Comparison of ENCODE assay signal across 17 mouse cellular contexts in genomic region chr4:98221566-98221965, GRCm38 (mm10).
DNase-seq lines count a peak whose midpoint lies in the region; ATAC-seq and TF ChIP-seq lines count a peak whose summit lies in the region.
"Had no signal": no experiment of that assay in that cellular context is flagged by ENCODE, and none has a peak within 500 bp of the region (broad histone marks: within the 10 kb centered on the region; RNA-seq: fewer than 3 reads in every experiment).

No protein-coding gene starts in this region.

- H3K4me3 ChIP-seq in heart, embryonic 15.5 days = no peak overlapping the region
- no peak overlapping the region for H3K4me3 ChIP-seq in liver, adult 2 months (ENCODE audit: insufficient read depth, low read depth, low read length)
- H3K4me3 ChIP-seq in liver, embryonic 12.5 days = no peak overlapping the region
- H3K4me3 ChIP-seq in limb, embryonic 10.5 days = no peak overlapping the region
- no peak overlapping the region for H3K4me3 ChIP-seq in stomach, embryonic 16.5 days (replicated peaks; ENCODE audit: low read length)
- H3K4me3 ChIP-seq: hindbrain, embryonic 15.5 days; liver, embryonic 15.5 days; neural tube, embryonic 12.5 days had no signal

- H3K27me3 ChIP-seq in heart, embryonic 15.5 days = no peaks in the 10 kb centered on the region
- H3K27me3 ChIP-seq in liver, adult 2 months (ENCODE audit: control insufficient read depth, insufficient read depth, low read length) = no peaks in the 10 kb centered on the region
- H3K27me3 ChIP-seq in liver, embryonic 12.5 days (replicated peaks) = no peaks in the 10 kb centered on the region
- H3K27me3 ChIP-seq in limb, embryonic 10.5 days (ENCODE audit: low read depth, poor library complexity, severe bottlenecking) = no peaks in the 10 kb centered on the region
- no peaks in the 10 kb centered on the region for H3K27me3 ChIP-seq in stomach, embryonic 16.5 days (ENCODE audit: control insufficient read depth, insufficient read depth, low read length)
- H3K27me3 ChIP-seq: hindbrain, embryonic 15.5 days; liver, embryonic 15.5 days; neural tube, embryonic 12.5 days had no signal

- WGBS in heart, embryonic 15.5 days = 45% methylated on average over 4 of the region's 4 CpGs
- 73% methylated on average over 4 of the region's 4 CpGs for WGBS in liver, adult 2 months
- WGBS in liver, embryonic 12.5 days (ENCODE audit: insufficient replicate concordance) = 54% methylated on average over 4 of the region's 4 CpGs
- WGBS in limb, embryonic 10.5 days = 84% methylated on average over 4 of the region's 4 CpGs
- 38% methylated on average over 4 of the region's 4 CpGs for WGBS in stomach, embryonic 16.5 days

- no peaks in the 10 kb centered on the region for H3K9me3 ChIP-seq in heart, embryonic 15.5 days (replicated peaks)
- no peaks in the 10 kb centered on the region for H3K9me3 ChIP-seq in liver, embryonic 12.5 days (replicated peaks)
- H3K9me3 ChIP-seq in limb, embryonic 10.5 days (replicated peaks) = no peaks in the 10 kb centered on the region
- H3K9me3 ChIP-seq in stomach, embryonic 16.5 days (replicated peaks; ENCODE audit: control insufficient read depth, low read length) = no peaks in the 10 kb centered on the region
- H3K9me3 ChIP-seq: hindbrain, embryonic 15.5 days; liver, embryonic 15.5 days; neural tube, embryonic 12.5 days had no signal

- H3K36me3 ChIP-seq in heart, embryonic 15.5 days = no peaks in the 10 kb centered on the region
- H3K36me3 ChIP-seq in liver, adult 2 months (ENCODE audit: control insufficient read depth, insufficient read depth, low read length) = no peaks in the 10 kb centered on the region
- no peaks in the 10 kb centered on the region for H3K36me3 ChIP-seq in liver, embryonic 12.5 days
- H3K36me3 ChIP-seq in limb, embryonic 10.5 days = no peaks in the 10 kb centered on the region
- H3K36me3 ChIP-seq in stomach, embryonic 16.5 days (ENCODE audit: control insufficient read depth, insufficient read depth, low read length) = no peaks in the 10 kb centered on the region
- H3K36me3 ChIP-seq: G1E; hindbrain, embryonic 15.5 days; liver, embryonic 15.5 days; neural tube, embryonic 12.5 days had no signal

- no peak for TF ChIP-seq POLR2A in liver, adult 2 months (IDR thresholded peaks at IDR 0.05; ENCODE audit: extremely low read depth, insufficient read depth, low read length)

- intact Hi-C loops in heart, postnatal 36 days (cut with DNase I) = loop anchor here (5.0 kb wide), 2 partner anchors 39 to 79 kb away; no protein-coding TSS in a partner anchor

- H3K4me2 ChIP-seq in heart, embryonic 15.5 days = no peak overlapping the region
- no peak overlapping the region for H3K4me2 ChIP-seq in liver, embryonic 12.5 days
- H3K4me2 ChIP-seq in stomach, embryonic 16.5 days (ENCODE audit: low read depth, low read length) = no peak overlapping the region
- H3K4me2 ChIP-seq: hindbrain, embryonic 15.5 days; liver, embryonic 15.5 days; neural tube, embryonic 12.5 days had no signal

- H3K27ac ChIP-seq in heart, embryonic 15.5 days = 0 out of 2 replicates have a peak overlapping the region, but pooled peaks have one; percentile 11
- H3K27ac ChIP-seq in liver, adult 2 months (replicated peaks; ENCODE audit: insufficient read depth, low read depth, low read length) = no peak overlapping the region
- no peak overlapping the region for H3K27ac ChIP-seq in liver, embryonic 12.5 days
- H3K27ac ChIP-seq in limb, embryonic 10.5 days = peak overlapping the region; percentile 81
- peak overlapping the region; percentile 57; the same call in 1 of the 2 replicates for H3K27ac ChIP-seq in stomach, embryonic 16.5 days (ENCODE audit: low read length)
- H3K27ac ChIP-seq: hindbrain, embryonic 15.5 days; liver, embryonic 15.5 days; neural tube, embryonic 12.5 days had no signal

- H3K79me2 ChIP-seq in liver, adult 2 months (ENCODE audit: control insufficient read depth, insufficient read depth, low read length) = no peaks in the 10 kb centered on the region

- no peaks in the 10 kb centered on the region for H3K4me1 ChIP-seq in heart, embryonic 15.5 days (replicated peaks)
- H3K4me1 ChIP-seq in liver, adult 2 months (ENCODE audit: control insufficient read depth, insufficient read depth, low read length) = no peaks in the 10 kb centered on the region
- no peaks in the 10 kb centered on the region for H3K4me1 ChIP-seq in liver, embryonic 12.5 days
- peaks cover 34% of the 10 kb centered on the region for H3K4me1 ChIP-seq in limb, embryonic 10.5 days
- H3K4me1 ChIP-seq in stomach, embryonic 16.5 days (ENCODE audit: control insufficient read depth, insufficient read depth, low read length) = no peaks in the 10 kb centered on the region
- H3K4me1 ChIP-seq: hindbrain, embryonic 15.5 days; liver, embryonic 15.5 days; neural tube, embryonic 12.5 days had no signal

- ATAC-seq in heart, embryonic 15.5 days (replicated peaks; ENCODE audit: insufficient number of reproducible peaks, insufficient read depth, low FRiP score, low read depth) = peak; percentile 50; the same call in 1 of the 2 replicates
- ATAC-seq in liver, embryonic 12.5 days = no peak
- peak; percentile 76 for ATAC-seq in stomach, embryonic 16.5 days (ENCODE audit: insufficient read depth, low FRiP score)
- no peak for ATAC-seq in erythroblast, adult 5-6 weeks (replicated peaks; ENCODE audit: low FRiP score, poor library complexity, severe bottlenecking)
- ATAC-seq: forebrain, embryonic 14.5 days had no signal

- H3K9ac ChIP-seq in heart, embryonic 15.5 days = no peak overlapping the region
- H3K9ac ChIP-seq in liver, adult 2 months (ENCODE audit: low read depth, low read length) = no peak overlapping the region
- H3K9ac ChIP-seq in liver, embryonic 12.5 days = no peak overlapping the region
- no peak overlapping the region for H3K9ac ChIP-seq in stomach, embryonic 16.5 days (ENCODE audit: low read length)
- H3K9ac ChIP-seq: hindbrain, embryonic 15.5 days; liver, embryonic 15.5 days; neural tube, embryonic 12.5 days had no signal

- DNase-seq in heart, postnatal 36 days = no peak
- peak; percentile 43 for DNase-seq in liver, adult 2 months (ENCODE audit: extremely low read depth, low read depth, low spot score)
- DNase-seq in limb, embryonic 10.5 days (ENCODE audit: low spot score) = no peak
- DNase-seq: adrenal gland, postnatal 25 days; cerebellum, adult 8-10 months; kidney, postnatal 10 days; right cerebral cortex, postnatal 25 days; thymus, adult 18-20 months had no signal

- no peak for TF ChIP-seq CTCF in liver, adult 2 months (IDR thresholded peaks at IDR 0.05; ENCODE audit: low read depth, low read length)

Comparison
In these comparisons a context has a peak if more than half of its experiments do, and no peak if none do; other contexts are left out.
1. ATAC-seq: peak in heart, embryonic 15.5 days (single experiment) and stomach, embryonic 16.5 days (single experiment); none in liver, embryonic 12.5 days (single experiment) and erythroblast, adult 5-6 weeks (single experiment).
2. H3K27ac ChIP-seq: peak in heart, embryonic 15.5 days (single experiment), limb, embryonic 10.5 days (single experiment) and stomach, embryonic 16.5 days (single experiment); none in liver, adult 2 months (single experiment) and liver, embryonic 12.5 days (single experiment).